Mouse (Mus musculus) intestine, embryonic 14.5 days (tissue): ENCODE results near the gene Sgpp1. TPM values are rescaled to one million over a fixed set of nuclear protein-coding genes. Genes with fewer than 3 reads are reported as not detected.

Experiments
- ATAC-seq: fragments of 200-750 bp; cut with Nextera tagmentation; replicated peaks from 2 replicates; pipeline ENCODE4 v1.8.0; 2017; ENCODE audit warnings: low read depth, moderate number of reproducible peaks, moderate TSS enrichment, moderate library complexity; ENCODE audit not compliant: low FRiP score, low TSS enrichment
- DNase-seq: peaks from one replicate; pipeline ENCODE4 v3.0.0-alpha.2; 2018; ENCODE audit warnings: low spot score
- H3K27ac ChIP-seq: fragments of 300-500 bp; sonication (generic); 2 replicates; pipeline ENCODE4 v1.5.1; 2014; ENCODE audit warnings: low read depth, mild to moderate bottlenecking, control low read depth
- H3K27me3 ChIP-seq: fragments of 300-500 bp; sonication (generic); replicated peaks from 2 replicates; pipeline ENCODE4 v1.6.1; 2014; ENCODE audit warnings: low read length, control low read depth; ENCODE audit not compliant: control insufficient read depth, insufficient read depth
- H3K36me3 ChIP-seq: fragments of 300-500 bp; sonication (generic); 2 replicates; pipeline ENCODE4 v1.6.1; 2014; ENCODE audit warnings: low read length, control low read depth; ENCODE audit not compliant: control insufficient read depth, insufficient read depth
- H3K4me1 ChIP-seq: fragments of 300-500 bp; sonication (generic); replicated peaks from 2 replicates; pipeline ENCODE4 v1.6.1; 2014; ENCODE audit warnings: low read length, control low read depth, mixed read lengths; ENCODE audit not compliant: control insufficient read depth, insufficient read depth
- H3K4me2 ChIP-seq: fragments of 300-500 bp; sonication (generic); 2 replicates; pipeline ENCODE4 v1.6.1; 2014; ENCODE audit warnings: low read length
- H3K4me3 ChIP-seq: fragments of 300-500 bp; sonication (generic); 2 replicates; pipeline ENCODE4 v1.5.1; 2014; ENCODE audit warnings: low read depth, low read length, control low read depth, mixed read lengths
- H3K9ac ChIP-seq: fragments of 300-500 bp; sonication (generic); 2 replicates; pipeline ENCODE4 v1.6.1; 2014; ENCODE audit warnings: mild to moderate bottlenecking, low read length
- H3K9me3 ChIP-seq: fragments of 300-500 bp; sonication (generic); 2 replicates; pipeline ENCODE4 v1.6.1; 2016; ENCODE audit warnings: low read length, control low read depth; ENCODE audit not compliant: control insufficient read depth
- WGBS: fragments of 180-500 bp; shearing (Covaris S2); extraction: QIAGEN DNeasy Blood & Tissue Kit; methylation state at CpG from one replicate; pipeline ENCODE4 v1.1.7; 2014; 5-methylcytosine and 5-hydroxymethylcytosine counted together
- polyA plus RNA-seq: library from polyadenylated mRNA; unstranded; fragments of >200 nt; fragmentation: Nextera tagmentation; extraction: Ambion mirVana; gene quantifications from 2 replicates; pipeline ENCODE4 v1.2.1, GENCODE M21; 2014

Sgpp1 gene
- 14.3 and 15.4 TPM in 2 replicates for polyA plus RNA-seq

- ATAC-seq (peak; percentile 91), DNase-seq (peak; percentile 89)
- Histone ChIP-seq H3K4me2 (peak within 1 kb of the TSS; percentile 97), H3K4me1 (peaks cover 3% of the 10 kb centered on the region; the same call in 1 of the 2 replicates), H3K9ac (peak within 1 kb of the TSS; percentile 78), H3K4me3 (peak within 1 kb of the TSS; percentile 56), H3K9me3 (no peaks in the 10 kb centered on the region), H3K36me3 (no peaks in the 10 kb centered on the region), H3K27ac (peak within 1 kb of the TSS; percentile 51; the same call in 1 of the 2 replicates), H3K27me3 (no peaks in the 10 kb centered on the region)
- WGBS = under 1% methylated on average over 90 of the region's 105 CpGs
Observed at GRCm38 (mm10) chr12:75735246-75736200, at the start of gene Sgpp1. Sgpp1 (minus strand) TSS chr12:75735729.

GRCm38 (mm10) chr12:75784271-75784751 lies 48.8 kb upstream of the Sgpp1 start:
- 0 out of 2 replicates have a peak, but pooled peaks cover 3% of the 10 kb centered on the region for H3K9me3 ChIP-seq
- ATAC-seq = no peak

DNA sequence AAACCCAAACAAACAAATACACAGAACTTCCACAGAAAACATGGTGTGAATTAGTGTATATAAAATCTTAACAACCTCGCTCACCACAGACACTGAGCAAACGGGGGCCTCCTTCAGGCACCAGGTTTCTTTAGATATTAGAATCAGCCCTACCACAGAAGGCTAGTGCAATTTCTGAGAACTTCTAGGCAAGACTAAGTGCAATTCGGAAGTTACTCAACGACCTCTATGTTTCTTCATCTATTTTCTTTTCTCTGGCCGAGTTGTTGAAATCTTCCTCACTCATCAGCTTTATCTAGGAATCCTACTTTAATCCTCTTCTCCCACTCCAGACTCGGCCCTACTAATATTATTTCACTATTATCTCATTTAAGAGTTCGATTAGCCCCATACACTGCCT lies 46.5 kb upstream of the Sgpp1 start:
- Histone ChIP-seq H3K9ac (no peak overlapping the region), H3K36me3 (no peaks in the 10 kb centered on the region), H3K4me3 (no peak overlapping the region), H3K27ac (no peak overlapping the region), H3K4me1 (no peaks in the 10 kb centered on the region), H3K27me3 (no peaks in the 10 kb centered on the region), H3K9me3 (0 out of 2 replicates have a peak, but pooled peaks cover 3% of the 10 kb centered on the region), H3K4me2 (no peak overlapping the region)
- no peak for ATAC-seq
- 81% methylated on average over 7 of the region's 7 CpGs for WGBS
- no peak for DNase-seq

More at GRCm38 (mm10) chr12:75784271-75784751, 48.8 kb upstream of the Sgpp1 start:
- H3K27me3 ChIP-seq = no peaks in the 10 kb centered on the region
- no peak overlapping the region for H3K4me2 ChIP-seq
- H3K36me3 ChIP-seq = no peaks in the 10 kb centered on the region
- no peak for DNase-seq
- WGBS = 86% methylated on average over 2 of the region's 2 CpGs
- no peak overlapping the region for H3K9ac ChIP-seq
- no peaks in the 10 kb centered on the region for H3K4me1 ChIP-seq
- no peak overlapping the region for H3K27ac ChIP-seq
- no peak overlapping the region for H3K4me3 ChIP-seq

- no peaks in the 10 kb centered on the region for H3K27me3 ChIP-seq
- ATAC-seq = no peak
- H3K27ac ChIP-seq = no peak overlapping the region
- no peak overlapping the region for H3K9ac ChIP-seq
- H3K4me1 ChIP-seq = no peaks in the 10 kb centered on the region
- no peaks in the 10 kb centered on the region for H3K36me3 ChIP-seq
- H3K9me3 ChIP-seq = 0 out of 2 replicates have a peak, but pooled peaks cover 3% of the 10 kb centered on the region
- no peak overlapping the region for H3K4me2 ChIP-seq
- no peak overlapping the region for H3K4me3 ChIP-seq
- DNase-seq = no peak
Observed at GRCm38 (mm10) chr12:75781445-75781844, 45.9 kb upstream of the Sgpp1 start.

DNA sequence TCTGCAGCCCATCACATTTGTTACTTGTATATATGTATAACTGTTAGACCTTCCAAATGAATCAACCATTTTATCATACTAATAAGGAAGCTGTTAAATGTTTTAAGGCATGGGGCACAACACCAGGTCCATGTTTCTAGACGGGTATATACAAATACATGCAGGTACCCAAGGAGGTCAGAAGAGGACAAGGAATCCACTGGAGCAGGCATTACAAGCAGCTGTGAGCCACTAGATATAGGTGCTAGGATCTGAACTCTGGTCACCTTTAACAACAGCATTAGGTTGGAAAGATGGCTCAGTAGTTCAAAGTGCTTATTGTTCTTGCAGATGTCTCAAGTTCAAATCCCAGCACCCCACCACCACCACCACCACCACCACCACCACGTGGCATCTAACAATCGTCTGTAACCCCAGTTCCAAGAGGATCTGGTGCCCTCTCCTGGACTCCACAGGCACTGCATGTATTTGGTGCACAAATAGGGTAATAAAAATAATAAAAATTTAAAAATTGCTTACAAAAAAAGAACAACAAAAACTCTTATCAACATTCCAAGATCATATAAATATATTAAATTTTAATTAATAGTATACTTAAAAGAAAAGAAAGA lies 37.0 kb upstream of the Sgpp1 start:
- H3K27me3 ChIP-seq = no peaks in the 10 kb centered on the region
- H3K9me3 ChIP-seq = no peaks in the 10 kb centered on the region
- no peak overlapping the region for H3K4me2 ChIP-seq
- no peaks in the 10 kb centered on the region for H3K36me3 ChIP-seq
- H3K27ac ChIP-seq = no peak overlapping the region
- H3K4me1 ChIP-seq = no peaks in the 10 kb centered on the region
- DNase-seq (peak; percentile 71), ATAC-seq (no peak)
- no peak overlapping the region for H3K9ac ChIP-seq
- WGBS = 21% methylated on average over 3 of the region's 3 CpGs
- H3K4me3 ChIP-seq = no peak overlapping the region

- H3K36me3 ChIP-seq = no peaks in the 10 kb centered on the region
- DNase-seq = no peak
- 0 out of 2 replicates have a peak, but pooled peaks have one; percentile 22 for ATAC-seq
- no peaks in the 10 kb centered on the region for H3K9me3 ChIP-seq
- WGBS = 41% methylated on average over 3 of the region's 3 CpGs
- no peak overlapping the region for H3K4me2 ChIP-seq
- H3K9ac ChIP-seq = no peak overlapping the region
- no peak overlapping the region for H3K4me3 ChIP-seq
- H3K27me3 ChIP-seq = no peaks in the 10 kb centered on the region
- H3K4me1 ChIP-seq = peaks cover 7% of the 10 kb centered on the region; the same call in 1 of the 2 replicates
- no peak overlapping the region for H3K27ac ChIP-seq
Observed at GRCm38 (mm10) chr12:75771410-75771809, 35.9 kb upstream of the Sgpp1 start.

DNA sequence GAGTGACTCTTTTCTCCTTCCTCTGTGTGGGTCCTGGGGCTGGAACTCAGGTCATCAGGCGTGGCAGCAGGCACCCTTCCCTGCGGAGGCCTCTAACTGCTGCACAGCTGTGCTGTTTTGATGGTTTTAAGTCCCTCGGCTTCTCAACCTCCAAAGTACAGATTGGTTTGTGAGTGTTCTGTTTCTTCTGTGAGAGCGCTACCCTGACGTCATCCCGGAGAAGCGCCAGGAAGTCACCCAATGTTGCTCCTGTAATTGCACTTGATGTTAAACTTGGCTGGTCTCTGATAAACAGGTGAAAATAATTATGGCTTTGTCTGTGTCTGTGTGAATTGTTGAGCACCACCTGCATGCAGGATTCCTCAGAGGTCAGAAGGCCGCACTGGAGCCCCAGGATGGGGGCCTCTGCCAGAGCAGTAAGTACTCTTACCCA lies 31.4 kb upstream of the Sgpp1 start:
- DNase-seq (no peak), ATAC-seq (no peak)
- no peak overlapping the region for H3K9ac ChIP-seq
- no peak overlapping the region for H3K27ac ChIP-seq
- H3K27me3 ChIP-seq = no peaks in the 10 kb centered on the region
- no peak overlapping the region for H3K4me3 ChIP-seq
- no peaks in the 10 kb centered on the region for H3K9me3 ChIP-seq
- WGBS = 41% methylated on average over 8 of the region's 8 CpGs
- H3K4me2 ChIP-seq = no peak overlapping the region
- H3K4me1 ChIP-seq = peaks cover 10% of the 10 kb centered on the region; the same call in 1 of the 2 replicates
- no peaks in the 10 kb centered on the region for H3K36me3 ChIP-seq

- H3K36me3 ChIP-seq = no peaks in the 10 kb centered on the region
- H3K27ac ChIP-seq = no peak overlapping the region
- DNase-seq (no peak), ATAC-seq (no peak)
- H3K9me3 ChIP-seq = no peaks in the 10 kb centered on the region
- H3K4me2 ChIP-seq = no peak overlapping the region
- 51% methylated on average over 6 of the region's 6 CpGs for WGBS
- peaks cover 10% of the 10 kb centered on the region; the same call in 1 of the 2 replicates for H3K4me1 ChIP-seq
- no peak overlapping the region for H3K9ac ChIP-seq
- H3K27me3 ChIP-seq = no peaks in the 10 kb centered on the region
- H3K4me3 ChIP-seq = no peak overlapping the region
Observed at GRCm38 (mm10) chr12:75766395-75766794, 30.9 kb upstream of the Sgpp1 start.
